Mouse (Mus musculus) heart, embryonic 11.5 days (tissue): ENCODE results near the gene Gm10638. TPM values are rescaled to one million over a fixed set of nuclear protein-coding genes. Genes with fewer than 3 reads are reported as not detected.

ENCODE experiments used
- ATAC-seq: fragments of 200-750 bp; cut with Nextera tagmentation; replicated peaks from 2 replicates; pipeline ENCODE4 v1.8.0; 2017; ENCODE audit warnings: moderate library complexity; ENCODE audit not compliant: insufficient number of reproducible peaks, low FRiP score, low TSS enrichment
- H3K27ac ChIP-seq: fragments of 300-500 bp; sonication (generic); 2 replicates; pipeline ENCODE4 v1.5.1; 2014; ENCODE audit warnings: mild to moderate bottlenecking, low read depth, low read length
- H3K27me3 ChIP-seq: fragments of 300-500 bp; sonication (generic); 2 replicates; pipeline ENCODE4 v1.6.1; 2014; ENCODE audit warnings: mild to moderate bottlenecking, low read length, mixed read lengths; ENCODE audit not compliant: control insufficient read depth, insufficient read depth
- H3K36me3 ChIP-seq: fragments of 300-500 bp; sonication (generic); 2 replicates; pipeline ENCODE4 v1.6.1; 2014; ENCODE audit warnings: mild to moderate bottlenecking, low read length, moderate library complexity, mixed read lengths; ENCODE audit not compliant: control insufficient read depth, insufficient read depth
- H3K4me1 ChIP-seq: fragments of 300-500 bp; sonication (generic); 2 replicates; pipeline ENCODE4 v1.6.1; 2014; ENCODE audit warnings: low read length; ENCODE audit not compliant: control insufficient read depth, insufficient read depth
- H3K4me2 ChIP-seq: fragments of 300-500 bp; sonication (generic); 2 replicates; pipeline ENCODE4 v1.6.1; 2014; ENCODE audit warnings: mild to moderate bottlenecking, moderate library complexity
- H3K4me3 ChIP-seq: fragments of 300-500 bp; sonication (generic); 2 replicates; pipeline ENCODE4 v1.5.1; 2014; ENCODE audit warnings: low read depth, low read length
- H3K9ac ChIP-seq: fragments of 300-500 bp; sonication (generic); 2 replicates; pipeline ENCODE4 v1.6.1; 2014; ENCODE audit warnings: mild to moderate bottlenecking, low read depth, low read length, moderate library complexity
- H3K9me3 ChIP-seq: fragments of 300-500 bp; sonication (generic); replicated peaks from 2 replicates; pipeline ENCODE4 v1.6.1; 2016; ENCODE audit warnings: low read length; ENCODE audit not compliant: control insufficient read depth
- WGBS: fragments of 180-500 bp; shearing (Covaris S2); extraction: QIAGEN DNeasy Blood & Tissue Kit; methylation state at CpG from one replicate; pipeline ENCODE4 v1.1.7; 2014; ENCODE audit not compliant: insufficient replicate concordance; 5-methylcytosine and 5-hydroxymethylcytosine counted together
- polyA plus RNA-seq: library from polyadenylated mRNA; unstranded; fragments of >200 nt; fragmentation: Nextera tagmentation; extraction: Ambion mirVana; gene quantifications from 2 replicates; pipeline ENCODE4 v1.2.1, GENCODE M21; 2014

Gm10638 gene
- polyA plus RNA-seq, 1 experiment from 2014 or later, result 2.0 TPM

DNA sequence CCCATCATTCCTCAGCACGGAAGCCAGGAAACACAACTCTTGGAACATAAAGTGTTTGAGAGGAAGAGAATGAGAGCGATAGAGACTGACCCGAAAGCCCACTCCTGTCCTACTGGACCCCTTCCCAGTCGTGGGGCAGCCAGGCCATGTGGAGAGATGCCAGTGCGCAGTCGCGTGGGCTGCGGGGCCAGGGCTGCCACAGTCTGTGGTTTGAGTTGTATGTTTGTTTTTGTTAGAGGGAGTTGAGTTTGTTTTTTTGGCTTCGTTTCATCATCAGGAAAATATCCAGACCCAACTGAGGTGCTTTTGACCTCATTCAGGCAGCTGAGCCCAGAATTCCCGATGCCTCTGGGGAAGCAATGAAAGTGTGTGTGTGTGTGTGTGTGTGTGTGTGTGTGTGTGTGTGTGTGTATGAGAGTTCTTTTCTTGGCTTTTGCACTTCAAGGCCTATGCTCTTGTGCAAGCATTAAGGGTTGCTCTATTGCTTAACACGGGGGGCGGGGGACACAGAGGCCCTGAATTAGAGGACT is 42.5 kb downstream of the Gm10638 start:
- no peaks in the 10 kb centered on the region for H3K9me3 ChIP-seq
- H3K4me1 ChIP-seq, result no peaks in the 10 kb centered on the region
- no peak for ATAC-seq
- no peaks in the 10 kb centered on the region for H3K36me3 ChIP-seq
- H3K4me2 ChIP-seq, result no peak overlapping the region
- H3K4me3 ChIP-seq, result no peak overlapping the region
- 61% methylated on average over 12 of the region's 12 CpGs for WGBS
- H3K9ac ChIP-seq, result no peak overlapping the region
- H3K27ac ChIP-seq, result no peak overlapping the region
- H3K27me3 ChIP-seq, result no peaks in the 10 kb centered on the region

DNA sequence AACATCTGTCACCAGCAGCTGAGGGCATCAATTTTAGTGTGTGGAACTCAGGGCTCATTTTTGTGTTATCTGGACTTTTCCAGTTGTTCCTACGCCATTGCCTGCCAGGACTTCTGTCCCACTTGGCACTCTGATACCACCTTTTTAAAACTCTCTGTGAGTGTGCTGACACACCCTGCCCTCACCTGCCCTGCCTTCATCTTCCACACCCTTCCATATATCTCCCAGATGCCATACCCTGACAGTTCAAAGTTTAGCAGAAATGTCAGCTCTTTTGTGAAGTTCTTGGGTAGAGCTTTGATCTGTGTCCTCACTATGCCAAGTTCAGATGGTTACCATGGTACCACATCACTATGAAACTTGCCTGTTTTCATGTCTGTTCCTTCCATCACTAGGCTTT is 44.1 kb downstream of the Gm10638 start:
- H3K4me1 ChIP-seq, result no peaks in the 10 kb centered on the region
- H3K9me3 ChIP-seq, result no peaks in the 10 kb centered on the region
- H3K4me3 ChIP-seq, result no peak overlapping the region
- no peaks in the 10 kb centered on the region for H3K36me3 ChIP-seq
- no peak overlapping the region for H3K4me2 ChIP-seq
- no peaks in the 10 kb centered on the region for H3K27me3 ChIP-seq
- no peak overlapping the region for H3K27ac ChIP-seq
- no peak overlapping the region for H3K9ac ChIP-seq
- ATAC-seq, result no peak
- WGBS, result 67% methylated on average over 1 of the region's 1 CpGs

DNA sequence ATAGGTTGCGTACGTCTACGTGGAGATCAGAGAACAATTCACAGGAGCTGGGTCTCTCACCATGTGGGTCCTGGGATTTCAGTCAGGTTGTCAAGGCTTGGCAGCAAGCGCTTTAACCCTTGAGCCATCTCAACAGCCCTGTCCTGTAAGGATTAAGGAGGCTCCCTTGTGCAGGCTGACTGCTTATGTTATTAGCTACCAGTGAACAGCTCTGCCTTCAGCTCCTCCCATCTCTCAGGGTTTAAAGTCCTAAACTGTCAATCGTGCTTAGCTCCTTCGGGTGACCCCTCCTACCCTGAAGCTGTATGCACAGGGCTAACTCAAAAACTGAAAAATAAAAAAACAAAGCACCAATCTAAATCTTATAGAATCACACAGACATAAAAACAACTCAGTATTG is 46.0 kb downstream of the Gm10638 start:
- WGBS, result 78% methylated on average over 6 of the region's 6 CpGs

GRCm38 (mm10) chr8:86794716-86795115 is 49.2 kb downstream of the Gm10638 start:
- no peaks in the 10 kb centered on the region for H3K9me3 ChIP-seq
- H3K27me3 ChIP-seq, result no peaks in the 10 kb centered on the region
- no peak overlapping the region for H3K9ac ChIP-seq
- H3K4me1 ChIP-seq, result no peaks in the 10 kb centered on the region
- H3K36me3 ChIP-seq, result no peaks in the 10 kb centered on the region
- H3K4me2 ChIP-seq, result no peak overlapping the region
- no peak overlapping the region for H3K27ac ChIP-seq
- 36% methylated on average over 6 of the region's 6 CpGs for WGBS
- ATAC-seq, result no peak
- no peak overlapping the region for H3K4me3 ChIP-seq

More for the DNA sequence above, 46.0 kb downstream of the Gm10638 start:
- Histone ChIP-seq H3K4me1 (no peaks in the 10 kb centered on the region), H3K9ac (no peak overlapping the region), H3K27ac (no peak overlapping the region), H3K9me3 (no peaks in the 10 kb centered on the region), H3K36me3 (no peaks in the 10 kb centered on the region), H3K27me3 (no peaks in the 10 kb centered on the region), H3K4me2 (no peak overlapping the region), H3K4me3 (no peak overlapping the region)
- ATAC-seq, result no peak

Other genes with a start within 250 kb of the Gm10638 start
- not detected in 2 replicates for gene Abcc12, start 165.0 kb upstream of the Gm10638 start, polyA plus RNA-seq
- gene Lonp2, start 121.7 kb upstream of the Gm10638 start, polyA plus RNA-seq, result 53.2 and 69.2 TPM in 2 replicates
- 30.1 and 31.5 TPM in 2 replicates for gene Siah1a, start 235 bp downstream of the Gm10638 start, polyA plus RNA-seq
- gene N4bp1, start 139.6 kb downstream of the Gm10638 start, polyA plus RNA-seq, result 7.2 and 9.6 TPM in 2 replicates